Mouse (Mus musculus) lung, adult 2 months (tissue): ENCODE results near the gene Tagap. TPM values are rescaled to one million over a fixed set of nuclear protein-coding genes. Genes with fewer than 3 reads are reported as not detected.
"Not testable (repeated sequence)": the region's sequence is repeated elsewhere in the genome, so short reads cannot be mapped to it uniquely, and the experiment has no call there.

ENCODE experiments used
- DNase-seq: peaks from one replicate; pipeline ENCODE4 v3.0.0; 2022
- H3K4me1 ChIP-seq: fragments of 200-500 bp; 2 replicates; pipeline ENCODE4 v1.6.1; 2011; ENCODE audit warnings: low read length; ENCODE audit not compliant: control insufficient read depth, insufficient read depth
- H3K4me3 ChIP-seq: fragments of 200-500 bp; replicated peaks from 2 replicates; pipeline ENCODE3; 2011; ENCODE audit warnings: low read depth, mild to moderate bottlenecking, control low read depth, low read length; ENCODE audit errors: extremely low read depth
- CTCF ChIP-seq: fragments of 200-500 bp; IDR thresholded peaks from 2 replicates; pipeline ENCODE4 v1.5.1; 2011; ENCODE audit warnings: mild to moderate bottlenecking, low read length, control low read depth; ENCODE audit not compliant: insufficient read depth
- POLR2A ChIP-seq: fragments of 200-500 bp; IDR thresholded peaks from 2 replicates; pipeline ENCODE4 v1.6.1; 2011; ENCODE audit warnings: low read depth, mild to moderate bottlenecking, control low read depth, low read length, borderline replicate concordance; ENCODE audit errors: extremely low read depth
- WGBS: fragments of 180-500 bp; shearing (Covaris S2); methylation state at CpG from one replicate; pipeline ENCODE4 v1.1.7; 2018; 5-methylcytosine and 5-hydroxymethylcytosine counted together
- polyA plus RNA-seq: library from polyadenylated mRNA; depleted of rRNA; stranded (reverse); fragments of >200 nt; gene quantifications from 2 replicates; pipeline ENCODE4 v1.2.3, GENCODE M21; 2012

Tagap gene
- polyA plus RNA-seq, 1 experiment = 3.5 TPM

GRCm38 (mm10) chr17:7927582-7928535 lies 2.1 kb downstream of the Tagap start:
- Histone ChIP-seq H3K4me3 (no peak overlapping the region), H3K4me1 (no peaks in the 10 kb centered on the region)
- peak; percentile 59 for DNase-seq
- WGBS = 53% methylated on average over 24 of the region's 24 CpGs
- peak; percentile 73 for TF ChIP-seq CTCF
- TF ChIP-seq POLR2A = no peak

GRCm38 (mm10) chr17:7928662-7929061 lies 2.9 kb downstream of the Tagap start:
- no peak overlapping the region for H3K4me3 ChIP-seq
- WGBS = 82% methylated on average over 6 of the region's 6 CpGs
- no peak for DNase-seq
- TF ChIP-seq POLR2A (no peak), CTCF (no peak)
- H3K4me1 ChIP-seq = no peaks in the 10 kb centered on the region

- no peak overlapping the region for H3K4me3 ChIP-seq
- 43% methylated on average over 8 of the region's 8 CpGs for WGBS
- DNase-seq = no peak
- no peaks in the 10 kb centered on the region for H3K4me1 ChIP-seq
- no peak for TF ChIP-seq CTCF
- TF ChIP-seq POLR2A = no peak
Measured at GRCm38 (mm10) chr17:7929279-7929678, 3.5 kb downstream of the Tagap start.

- 77% methylated on average over 13 of the region's 13 CpGs for WGBS
- no peak for DNase-seq
- Histone ChIP-seq H3K4me3 (no peak overlapping the region), H3K4me1 (no peaks in the 10 kb centered on the region)
- no peak for TF ChIP-seq CTCF
- no peak for TF ChIP-seq POLR2A
Measured at GRCm38 (mm10) chr17:7931096-7931990, 5.5 kb downstream of the Tagap start.

- not testable (repeated sequence) for H3K4me3 ChIP-seq, DNase-seq, H3K4me1 ChIP-seq
- WGBS = 57% methylated on average over 7 of the region's 8 CpGs
Measured at GRCm38 (mm10) chr17:7932121-7932520, 6.3 kb downstream of the Tagap start.

GRCm38 (mm10) chr17:7939640-7940039 lies 13.8 kb downstream of the Tagap start:
- Histone ChIP-seq H3K4me3 (no peak overlapping the region), H3K4me1 (no peaks in the 10 kb centered on the region)
- TF ChIP-seq POLR2A (no peak), CTCF (peak; percentile 57)
- 24% methylated on average over 8 of the region's 8 CpGs for WGBS
- no peak for DNase-seq

- not testable (repeated sequence) for H3K4me1 ChIP-seq
- TF ChIP-seq POLR2A = peak; percentile 58; the same call in 1 of the 2 replicates
- WGBS = 2% methylated on average over 58 of the region's 58 CpGs
- DNase-seq = peak; percentile 80
- peak within 1 kb of the TSS; percentile 83 for H3K4me3 ChIP-seq
Measured at GRCm38 (mm10) chr17:7945117-7946052, 19.6 kb downstream of the Tagap start, which contains the start of gene Rsph3a. Rsph3a (plus strand) TSS chr17:7945614.

- DNase-seq, H3K4me1 ChIP-seq: not testable (repeated sequence)
- WGBS = 0% methylated on average over 19 of the region's 27 CpGs
- peak overlapping the region; percentile 83 for H3K4me3 ChIP-seq
Measured at GRCm38 (mm10) chr17:7946053-7946627, 20.3 kb downstream of the Tagap start.

- not testable (repeated sequence) for DNase-seq, H3K4me1 ChIP-seq, H3K4me3 ChIP-seq
- WGBS = no CpG with 5 or more reads among the region's 4 CpGs
Measured at GRCm38 (mm10) chr17:7951333-7951732, 25.5 kb downstream of the Tagap start.

- not testable (repeated sequence) for H3K4me1 ChIP-seq, DNase-seq, H3K4me3 ChIP-seq
- WGBS = 94% methylated on average over 9 of the region's 9 CpGs
Measured at GRCm38 (mm10) chr17:7957242-7957641, 31.4 kb downstream of the Tagap start.

- not testable (repeated sequence) for H3K4me3 ChIP-seq, DNase-seq, H3K4me1 ChIP-seq
- WGBS = 93% methylated on average over 4 of the region's 4 CpGs
Measured at GRCm38 (mm10) chr17:7963333-7963732, 37.5 kb downstream of the Tagap start.

- DNase-seq, H3K4me3 ChIP-seq, H3K4me1 ChIP-seq: not testable (repeated sequence)
- WGBS = 53% methylated on average over 2 of the region's 2 CpGs
Measured at GRCm38 (mm10) chr17:7964398-7964797, 38.6 kb downstream of the Tagap start.

GRCm38 (mm10) chr17:7968490-7968889 lies 42.7 kb downstream of the Tagap start:
- DNase-seq, H3K4me3 ChIP-seq, H3K4me1 ChIP-seq: not testable (repeated sequence)
- WGBS = 84% methylated on average over 4 of the region's 5 CpGs
